33 mouse cellular contexts compared by ENCODE assay signal in genomic region chr11:30217496-30217895, GRCm38 (mm10). TPM values are rescaled to one million over a fixed set of nuclear protein-coding genes. Genes with fewer than 3 reads are reported as not detected.
DNase-seq lines count a peak whose midpoint lies in the region; ATAC-seq and TF ChIP-seq lines count a peak whose summit lies in the region.
"Had no signal": no experiment of that assay in that cellular context is flagged by ENCODE, and none has a peak within 500 bp of the region (broad histone marks: within the 10 kb centered on the region; RNA-seq: fewer than 3 reads in every experiment).

No protein-coding gene starts in this region.

- no peak overlapping the region for H3K4me2 ChIP-seq in liver, embryonic 13.5 days
- H3K4me2 ChIP-seq: embryonic facial prominence, embryonic 12.5 days; heart, embryonic 11.5 days; hindbrain, embryonic 14.5 days; intestine, embryonic 15.5 days; midbrain, embryonic 15.5 days; neural tube, embryonic 12.5 days had no signal

- no peak for DNase-seq in layer of hippocampus, adult 2 months (ENCODE audit: low spot score in 2 of 2)
- no peak for DNase-seq in layer of hippocampus, postnatal 25 days (ENCODE audit: extremely low spot score in 1 of 2, low spot score in 1 of 2)
- DNase-seq in c-Kit-positive CD71-positive TER-119-positive erythroid progenitor cells, embryonic 14.5 days (ENCODE audit: low spot score), result peak; percentile 12
- DNase-seq in liver, embryonic 13.5 days, result no peak
- DNase-seq in heart, postnatal 4 days, result no peak
- no peak for DNase-seq in MN1 (ENCODE audit: low spot score)
- no peak for DNase-seq in cerebellum, adult 18-20 months
- DNase-seq: adrenal gland, postnatal 25 days; cerebellum, adult 8-10 months; cerebellum, postnatal 36 days; embryo, embryonic 11 days; gastrocnemius, postnatal 36 days; heart, adult 18-20 months; heart, postnatal 36 days; kidney, adult 9 months; kidney, postnatal 25 days; left cerebral cortex, postnatal 4 days; lung, adult 2 months; lung, postnatal 10 days; right cerebral cortex, adult 18-20 months; spleen, adult 18-20 months; thymus, adult 18-20 months; thymus, postnatal 25 days had no signal

- H3K4me3 ChIP-seq in layer of hippocampus, adult 2 months, result no peak overlapping the region
- no peak overlapping the region for H3K4me3 ChIP-seq in liver, embryonic 13.5 days (replicated peaks)
- H3K4me3 ChIP-seq: embryonic facial prominence, embryonic 12.5 days; intestine, embryonic 15.5 days; midbrain, embryonic 10.5 days; midbrain, embryonic 15.5 days; neural tube, embryonic 12.5 days had no signal

- no peak for TF ChIP-seq CTCF in layer of hippocampus, adult 2 months (conservative IDR thresholded peaks at IDR 0.05)

- no peak overlapping the region for H3K9ac ChIP-seq in liver, embryonic 13.5 days
- H3K9ac ChIP-seq: embryonic facial prominence, embryonic 12.5 days; hindbrain, embryonic 14.5 days; intestine, embryonic 15.5 days; midbrain, embryonic 15.5 days; neural tube, embryonic 12.5 days had no signal

- H3K27me3 ChIP-seq in liver, embryonic 13.5 days, result no peaks in the 10 kb centered on the region
- H3K27me3 ChIP-seq: embryonic facial prominence, embryonic 12.5 days; intestine, embryonic 15.5 days; midbrain, embryonic 15.5 days; neural tube, embryonic 12.5 days had no signal

- no peaks in the 10 kb centered on the region for H3K9me3 ChIP-seq in liver, embryonic 13.5 days (replicated peaks)
- H3K9me3 ChIP-seq: embryonic facial prominence, embryonic 12.5 days; intestine, embryonic 15.5 days; midbrain, embryonic 10.5 days; midbrain, embryonic 15.5 days; neural tube, embryonic 12.5 days had no signal

- peak; percentile 43; the same call in 1 of the 2 replicates for ATAC-seq in liver, embryonic 13.5 days (ENCODE audit: low read depth)
- peak; percentile 50 for ATAC-seq in megakaryocyte-erythroid progenitor cell, adult 5-6 weeks (replicated peaks; ENCODE audit: low FRiP score, low TSS enrichment, poor library complexity, severe bottlenecking)
- ATAC-seq: forebrain, embryonic 14.5 days; intestine, embryonic 15.5 days; midbrain, embryonic 15.5 days had no signal

- H3K36me3 ChIP-seq in liver, embryonic 13.5 days, result no peaks in the 10 kb centered on the region
- H3K36me3 ChIP-seq: embryonic facial prominence, embryonic 12.5 days; intestine, embryonic 15.5 days; midbrain, embryonic 10.5 days had no signal

- 20% methylated on average over 1 of the region's 1 CpGs for WGBS in liver, embryonic 13.5 days (ENCODE audit: insufficient replicate concordance)

- H3K4me1 ChIP-seq in liver, embryonic 13.5 days (replicated peaks), result peaks cover 10% of the 10 kb centered on the region
- H3K4me1 ChIP-seq: embryonic facial prominence, embryonic 12.5 days; neural tube, embryonic 12.5 days had no signal

- H3K27ac ChIP-seq in layer of hippocampus, adult 2 months, result peak overlapping the region; percentile 46; the same call in 1 of the 2 replicates
- H3K27ac ChIP-seq in liver, embryonic 13.5 days, result no peak overlapping the region
- H3K27ac ChIP-seq: embryonic facial prominence, embryonic 12.5 days; hindbrain, embryonic 14.5 days; intestine, embryonic 15.5 days; macrophage; midbrain, embryonic 10.5 days; midbrain, embryonic 15.5 days; neural tube, embryonic 12.5 days had no signal

RNA-seq across cellular contexts. Expression of gene Sptbn1, which starts 50.5 kb away (rescaled TPM):
- total RNA-seq in layer of hippocampus, adult 2 months (2021), result 100 to 1,000 TPM; 564 to 576 TPM
- total RNA-seq in layer of hippocampus, postnatal 25 days (2021), result 100 to 1,000 TPM; 558 to 629 TPM
- polyA plus RNA-seq in liver, embryonic 13.5 days (2015; fragmentation: Nextera tagmentation; extraction: Ambion mirVana), result 16.9 and 18.7 TPM in 2 replicates
- total RNA-seq in megakaryocyte-erythroid progenitor cell, adult 5-6 weeks (2014; fragmentation: Nextera tagmentation), result 12.0 and 12.6 TPM in 2 replicates
- total RNA-seq in megakaryocyte-erythroid progenitor cell, adult 5-6 weeks (2017), result 12.8 and 23.8 TPM in 2 replicates
- 100 to 1,000 TPM; 571 to 581 TPM for total RNA-seq in heart, postnatal 4 days (2021)

Comparison
In these comparisons a context has a peak if more than half of its experiments do, and no peak if none do; other contexts are left out.
1. RNA of gene Sptbn1, which starts 50.5 kb away (total RNA-seq): 558 to 629 TPM in layer of hippocampus, postnatal 25 days, 571 to 581 TPM in heart, postnatal 4 days and 564 to 576 TPM in layer of hippocampus, adult 2 months; 12.0 to 23.8 TPM in megakaryocyte-erythroid progenitor cell, adult 5-6 weeks; every median in the first group is over 10 times any median in the second.